Mouse (Mus musculus) heart, embryonic 13.5 days (tissue): ENCODE measurements at regions not wholly inside any gene's neighbourhood (a gene's known extent, or its start where the extent isn't known, plus 50 kb on each side); places are given as distances from the start of the nearest gene placed in this dataset.
"Not testable (repeated sequence)": the region's sequence is repeated elsewhere in the genome, so short reads cannot be mapped to it uniquely, and the experiment has no call there.

Source experiments
- ATAC-seq: fragments of 200-750 bp; cut with Nextera tagmentation; 2 replicates; pipeline ENCODE4 v1.8.0; 2017; ENCODE audit warnings: moderate TSS enrichment; ENCODE audit not compliant: insufficient number of reproducible peaks, low FRiP score, low TSS enrichment; ENCODE audit errors: extremely low read depth
- H3K27ac ChIP-seq: fragments of 300-500 bp; sonication (generic); replicated peaks from 2 replicates; pipeline ENCODE4 v1.5.1; 2015; ENCODE audit warnings: moderate library complexity, mild to moderate bottlenecking, inconsistent platforms
- H3K27me3 ChIP-seq: fragments of 300-500 bp; sonication (generic); replicated peaks from 2 replicates; pipeline ENCODE4 v1.6.1; 2015; ENCODE audit warnings: mild to moderate bottlenecking, inconsistent platforms
- H3K36me3 ChIP-seq: fragments of 300-500 bp; sonication (generic); 2 replicates; pipeline ENCODE4 v1.6.1; 2015; ENCODE audit warnings: mild to moderate bottlenecking, inconsistent platforms
- H3K4me1 ChIP-seq: fragments of 300-500 bp; sonication (generic); 2 replicates; pipeline ENCODE4 v1.6.1; 2015; ENCODE audit warnings: inconsistent platforms
- H3K4me2 ChIP-seq: fragments of 300-500 bp; sonication (generic); 2 replicates; pipeline ENCODE4 v1.6.1; 2015; ENCODE audit warnings: inconsistent platforms, mild to moderate bottlenecking, moderate library complexity
- H3K4me3 ChIP-seq: fragments of 300-500 bp; sonication (generic); 2 replicates; pipeline ENCODE4 v1.5.1; 2015; ENCODE audit warnings: moderate library complexity, mild to moderate bottlenecking, inconsistent platforms
- H3K9ac ChIP-seq: fragments of 300-500 bp; sonication (generic); 2 replicates; pipeline ENCODE4 v1.6.1; 2015; ENCODE audit warnings: inconsistent platforms, mild to moderate bottlenecking, moderate library complexity
- H3K9me3 ChIP-seq: fragments of 300-500 bp; sonication (generic); 2 replicates; pipeline ENCODE4 v1.6.1; 2016; ENCODE audit warnings: inconsistent platforms
- WGBS: fragments of 180-500 bp; shearing (Covaris S2); methylation state at CpG from one replicate; pipeline ENCODE4 v1.1.7; 2015; ENCODE audit warnings: mixed read lengths; 5-methylcytosine and 5-hydroxymethylcytosine counted together

- H3K36me3 ChIP-seq = no peaks in the 10 kb centered on the region
- H3K4me1 ChIP-seq = no peaks in the 10 kb centered on the region
- no peak for ATAC-seq
- H3K27ac ChIP-seq = no peak overlapping the region
- no peak overlapping the region for H3K4me2 ChIP-seq
- no peaks in the 10 kb centered on the region for H3K9me3 ChIP-seq
- no peak overlapping the region for H3K4me3 ChIP-seq
- no peak overlapping the region for H3K9ac ChIP-seq
- WGBS = 73% methylated on average over 1 of the region's 1 CpGs
- H3K27me3 ChIP-seq = no peaks in the 10 kb centered on the region
These were observed 542.1 kb upstream of the Kcnd2 start for GRCm38 (mm10) chr6:20673219-20673618.

DNA sequence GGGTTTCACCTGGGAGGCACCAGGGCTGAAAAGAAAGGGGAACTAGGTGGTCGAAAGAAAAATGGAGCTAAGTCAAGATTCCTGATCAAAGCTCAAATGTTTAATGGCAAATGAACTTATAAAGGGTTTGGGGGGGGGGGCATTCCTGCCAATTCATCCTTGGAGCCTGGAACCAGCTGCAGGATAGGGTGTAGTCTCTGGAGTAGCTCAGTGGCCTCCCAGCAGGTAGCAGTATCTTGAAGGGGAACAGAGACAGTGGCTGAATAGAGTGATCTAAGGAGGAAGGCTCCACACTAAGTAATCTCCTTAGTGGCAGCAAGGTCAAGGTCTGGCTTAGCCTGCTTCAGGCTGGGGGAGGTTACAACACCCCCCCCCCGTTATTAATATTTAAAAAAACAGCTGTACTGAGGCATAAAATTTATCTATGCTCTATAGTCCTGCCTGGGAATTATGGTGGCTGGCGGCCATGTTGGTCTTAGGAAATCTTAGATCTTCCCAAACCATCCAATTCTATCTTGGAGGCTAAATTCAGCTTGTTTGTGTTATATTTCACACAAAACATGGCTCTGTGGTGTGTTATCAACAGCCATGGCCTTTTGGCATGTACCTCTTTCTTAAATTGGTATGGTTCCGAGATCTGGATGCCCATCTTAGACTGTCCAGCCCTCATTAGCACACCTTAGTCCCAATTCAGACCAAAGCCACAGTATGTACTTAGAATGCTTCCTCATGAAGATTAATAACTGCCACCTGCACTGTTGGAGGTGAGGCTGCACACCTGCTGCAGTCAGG lies 528.7 kb upstream of the Kcnd2 start:
- not testable (repeated sequence) for H3K4me2 ChIP-seq, H3K9me3 ChIP-seq, H3K9ac ChIP-seq, H3K27ac ChIP-seq, ATAC-seq, H3K36me3 ChIP-seq, H3K4me1 ChIP-seq, H3K4me3 ChIP-seq, H3K27me3 ChIP-seq
- WGBS = 69% methylated on average over 4 of the region's 4 CpGs

DNA sequence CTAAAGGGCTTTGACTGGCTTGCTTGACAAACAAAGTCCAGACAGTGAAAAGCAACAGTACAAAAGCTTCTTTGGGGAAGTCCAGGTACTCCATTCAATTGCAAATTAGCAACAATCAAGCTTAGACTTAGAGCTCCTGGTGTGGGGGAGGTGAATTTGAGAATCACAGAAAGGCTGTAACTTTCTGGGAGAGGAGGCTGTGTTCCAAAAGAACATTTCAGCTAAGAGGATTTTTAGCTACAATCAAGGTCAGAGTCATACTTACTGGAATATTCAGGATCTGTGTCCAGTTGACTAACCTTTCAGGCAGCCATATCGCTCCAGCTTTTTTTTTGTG lies 528.1 kb upstream of the Kcnd2 start:
- not testable (repeated sequence) for H3K9ac ChIP-seq, H3K9me3 ChIP-seq, H3K27ac ChIP-seq, H3K27me3 ChIP-seq, ATAC-seq, H3K36me3 ChIP-seq, H3K4me3 ChIP-seq, H3K4me1 ChIP-seq, H3K4me2 ChIP-seq
- 51% methylated on average over 1 of the region's 1 CpGs for WGBS

- Histone ChIP-seq H3K4me1 (0 out of 2 replicates have a peak, but pooled peaks cover 4% of the 10 kb centered on the region), H3K9me3 (no peaks in the 10 kb centered on the region), H3K4me2 (no peak overlapping the region), H3K4me3 (no peak overlapping the region), H3K9ac (no peak overlapping the region), H3K27ac (no peak overlapping the region), H3K27me3 (no peaks in the 10 kb centered on the region), H3K36me3 (no peaks in the 10 kb centered on the region)
- no peak for ATAC-seq
- WGBS = 45% methylated on average over 1 of the region's 1 CpGs
These were observed 489.4 kb upstream of the Kcnd2 start for GRCm38 (mm10) chr6:20725948-20726347.

DNA sequence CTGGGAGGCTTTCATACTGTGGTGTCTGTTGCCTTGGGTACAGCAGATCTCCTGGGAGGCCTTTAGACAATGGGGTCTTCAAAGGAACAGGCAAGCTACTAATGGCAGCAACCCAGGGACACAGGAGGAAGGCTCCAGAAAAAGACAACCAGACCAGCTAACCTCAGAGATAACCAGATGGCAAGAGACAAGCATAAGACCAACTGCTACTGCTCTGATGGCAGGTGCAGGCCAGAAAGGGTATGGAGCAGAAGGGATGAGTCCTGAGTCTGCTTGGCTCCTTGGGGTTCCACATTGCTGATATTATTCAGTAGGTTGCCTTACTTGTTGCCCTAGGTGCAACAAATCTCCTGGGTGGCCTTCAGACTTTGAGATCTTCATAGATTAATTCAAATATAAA lies 476.2 kb upstream of the Kcnd2 start:
- no peak for ATAC-seq
- H3K9me3 ChIP-seq = peaks cover 16% of the 10 kb centered on the region
- H3K9ac ChIP-seq = no peak overlapping the region
- H3K4me2 ChIP-seq = no peak overlapping the region
- no peaks in the 10 kb centered on the region for H3K36me3 ChIP-seq
- H3K27me3 ChIP-seq = no peaks in the 10 kb centered on the region
- no peak overlapping the region for H3K27ac ChIP-seq
- H3K4me1 ChIP-seq = no peaks in the 10 kb centered on the region
- H3K4me3 ChIP-seq = no peak overlapping the region

DNA sequence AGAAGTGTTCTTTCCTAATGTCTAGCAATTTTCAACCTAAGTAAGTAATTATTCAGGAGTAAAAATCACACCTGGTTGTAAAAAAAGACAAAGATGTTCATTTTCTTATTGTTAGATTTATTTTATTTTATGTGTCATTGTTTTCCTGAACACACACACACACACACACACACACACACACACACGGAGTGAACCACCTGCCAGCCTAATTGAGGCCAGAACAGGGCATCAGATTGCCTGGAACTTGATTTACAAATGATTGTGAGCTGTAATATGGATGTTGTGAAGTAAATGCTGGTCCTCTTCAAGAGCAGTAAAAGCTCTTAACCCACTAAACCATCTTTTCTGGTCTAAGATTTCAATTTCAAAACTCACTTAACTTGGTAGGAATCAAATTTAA lies 474.9 kb upstream of the Kcnd2 start:
- ATAC-seq = no peak
- H3K27ac ChIP-seq = no peak overlapping the region
- H3K4me2 ChIP-seq = no peak overlapping the region
- WGBS = 59% methylated on average over 1 of the region's 1 CpGs
- no peak overlapping the region for H3K4me3 ChIP-seq
- H3K27me3 ChIP-seq = no peaks in the 10 kb centered on the region
- no peaks in the 10 kb centered on the region for H3K4me1 ChIP-seq
- H3K36me3 ChIP-seq = no peaks in the 10 kb centered on the region
- peaks cover 16% of the 10 kb centered on the region for H3K9me3 ChIP-seq
- no peak overlapping the region for H3K9ac ChIP-seq

GRCm38 (mm10) chr6:20741240-20741639 lies 474.1 kb upstream of the Kcnd2 start:
- Histone ChIP-seq H3K9me3 (peaks cover 16% of the 10 kb centered on the region), H3K4me2 (no peak overlapping the region), H3K27ac (no peak overlapping the region), H3K27me3 (no peaks in the 10 kb centered on the region), H3K9ac (no peak overlapping the region), H3K4me3 (no peak overlapping the region), H3K4me1 (no peaks in the 10 kb centered on the region), H3K36me3 (no peaks in the 10 kb centered on the region)
- ATAC-seq = no peak
- 44% methylated on average over 1 of the region's 1 CpGs for WGBS

GRCm38 (mm10) chr6:20757240-20757639 lies 458.1 kb upstream of the Kcnd2 start:
- Histone ChIP-seq H3K4me1 (peaks cover 2% of the 10 kb centered on the region; the same call in 1 of the 2 replicates), H3K27me3 (no peaks in the 10 kb centered on the region), H3K4me3 (no peak overlapping the region), H3K4me2 (no peak overlapping the region), H3K27ac (no peak overlapping the region), H3K9me3 (no peaks in the 10 kb centered on the region), H3K9ac (no peak overlapping the region), H3K36me3 (no peaks in the 10 kb centered on the region)
- ATAC-seq = no peak

- Histone ChIP-seq H3K4me1 (peaks cover 2% of the 10 kb centered on the region; the same call in 1 of the 2 replicates), H3K27ac (no peak overlapping the region), H3K4me2 (no peak overlapping the region), H3K9me3 (no peaks in the 10 kb centered on the region), H3K4me3 (no peak overlapping the region), H3K9ac (no peak overlapping the region), H3K27me3 (no peaks in the 10 kb centered on the region), H3K36me3 (no peaks in the 10 kb centered on the region)
- 45% methylated on average over 1 of the region's 1 CpGs for WGBS
- ATAC-seq = no peak
These were observed 454.0 kb upstream of the Kcnd2 start for GRCm38 (mm10) chr6:20761300-20761699.

- Histone ChIP-seq H3K9ac (no peak overlapping the region), H3K9me3 (no peaks in the 10 kb centered on the region), H3K4me2 (no peak overlapping the region), H3K27ac (no peak overlapping the region), H3K4me1 (0 out of 2 replicates have a peak, but pooled peaks cover 3% of the 10 kb centered on the region), H3K27me3 (no peaks in the 10 kb centered on the region), H3K4me3 (no peak overlapping the region), H3K36me3 (no peaks in the 10 kb centered on the region)
- WGBS = 66% methylated on average over 1 of the region's 1 CpGs
- ATAC-seq = no peak
These were observed 439.4 kb upstream of the Kcnd2 start for GRCm38 (mm10) chr6:20775872-20776271.
